Mouse (Mus musculus): Measurements from ENCODE around the gene Znrf2. TPM values are rescaled to one million over a fixed set of nuclear protein-coding genes. Genes with fewer than 3 reads are reported as not detected.

The Znrf2 gene
- 10 to 100 TPM; 13.1 to 13.6 TPM for total RNA-seq (2021)
- long read RNA-seq, experiment 1, full-length matches to known transcripts, result 3 of 6 reads
- long read RNA-seq, experiment 1, partial matches to known transcripts, result 0 of 6 reads
- long read RNA-seq, experiment 1, other reads (novel, unspliced or antisense), result 3 of 6 reads
- long read RNA-seq, experiment 2, full-length matches to known transcripts, result 4 of 9 reads
- long read RNA-seq, experiment 2, partial matches to known transcripts, result 0 of 9 reads
- long read RNA-seq, experiment 2, other reads (novel, unspliced or antisense), result 5 of 9 reads

- intact Hi-C loops (cut with DNase I), result loop anchor here (2.0 to 5.0 kb wide), 2 partner anchors 91 to 222 kb away; partner anchors contain the start of gene Plekha8
- peak; percentile 88 to 93 for DNase-seq
These were observed at the start of gene Znrf2 for GRCm38 (mm10) chr6:54816388-54817065. TSS of gene Znrf2 (plus strand) at chr6:54816916.

GRCm38 (mm10) chr6:54767746-54768145 is 49.0 kb upstream of the Znrf2 start:
- no peak for DNase-seq
- intact Hi-C loops (cut with DNase I), result no loop called here

- DNase-seq, result no peak
- intact Hi-C loops (cut with DNase I), result no loop called here
These were observed 46.0 kb upstream of the Znrf2 start for GRCm38 (mm10) chr6:54770766-54771165.

- intact Hi-C loops (cut with DNase I), result no loop called here
- DNase-seq, result peak; percentile 18 to 24
These were observed 45.5 kb upstream of the Znrf2 start for GRCm38 (mm10) chr6:54771171-54771570.

GRCm38 (mm10) chr6:54772078-54772477 is 44.6 kb upstream of the Znrf2 start:
- intact Hi-C loops (cut with DNase I), result no loop called here
- DNase-seq, result no peak

- no peak for DNase-seq
- intact Hi-C loops (cut with DNase I), result no loop called here
These were observed 41.0 kb upstream of the Znrf2 start for GRCm38 (mm10) chr6:54775739-54776138.

GRCm38 (mm10) chr6:54777661-54778060 is 39.1 kb upstream of the Znrf2 start:
- DNase-seq, result no peak
- intact Hi-C loops (cut with DNase I), result no loop called here

- intact Hi-C loops (cut with DNase I), result no loop called here
- no peak for DNase-seq
These were observed 36.7 kb upstream of the Znrf2 start for GRCm38 (mm10) chr6:54779968-54780367.

GRCm38 (mm10) chr6:54780569-54781304 is 36.0 kb upstream of the Znrf2 start:
- DNase-seq, result no peak

GRCm38 (mm10) chr6:54781881-54782280 is 34.8 kb upstream of the Znrf2 start:
- intact Hi-C loops (cut with DNase I), result no loop called here
- DNase-seq, result no peak

More at GRCm38 (mm10) chr6:54780569-54781304, 36.0 kb upstream of the Znrf2 start:
- intact Hi-C loops (cut with DNase I), result no loop called here

GRCm38 (mm10) chr6:54785098-54785730 is 31.5 kb upstream of the Znrf2 start:
- intact Hi-C loops (cut with DNase I), result no loop called here
- no peak for DNase-seq

GRCm38 (mm10) chr6:54786766-54787165 is 29.9 kb upstream of the Znrf2 start:
- DNase-seq, result no peak
- intact Hi-C loops (cut with DNase I), result no loop called here

- no peak for DNase-seq
- intact Hi-C loops (cut with DNase I), result no loop called here
These were observed 28.2 kb upstream of the Znrf2 start for GRCm38 (mm10) chr6:54788493-54788892.

GRCm38 (mm10) chr6:54789139-54789538 is 27.6 kb upstream of the Znrf2 start:
- intact Hi-C loops (cut with DNase I), result no loop called here
- no peak for DNase-seq

GRCm38 (mm10) chr6:54790071-54790470 is 26.6 kb upstream of the Znrf2 start:
- no peak for DNase-seq
- intact Hi-C loops (cut with DNase I), result no loop called here

GRCm38 (mm10) chr6:54793853-54794252 is 22.9 kb upstream of the Znrf2 start:
- DNase-seq, result no peak
- intact Hi-C loops (cut with DNase I), result no loop called here

GRCm38 (mm10) chr6:54794372-54794771 is 22.3 kb upstream of the Znrf2 start:
- DNase-seq, result no peak

GRCm38 (mm10) chr6:54794991-54795390 is 21.7 kb upstream of the Znrf2 start:
- intact Hi-C loops (cut with DNase I), result no loop called here

More at GRCm38 (mm10) chr6:54794372-54794771, 22.3 kb upstream of the Znrf2 start:
- intact Hi-C loops (cut with DNase I), result no loop called here

GRCm38 (mm10) chr6:54795971-54796370 is 20.7 kb upstream of the Znrf2 start:
- DNase-seq, result no peak
- intact Hi-C loops (cut with DNase I), result no loop called here

More at GRCm38 (mm10) chr6:54794991-54795390, 21.7 kb upstream of the Znrf2 start:
- no peak for DNase-seq

GRCm38 (mm10) chr6:54802348-54802747 is 14.4 kb upstream of the Znrf2 start:
- intact Hi-C loops (cut with DNase I), result loop anchor here (10.0 kb wide), 1 partner anchor 362 kb away; no protein-coding TSS in a partner anchor
- DNase-seq, result no peak

Measured in gastrocnemius, postnatal 36 days (tissue).